Mouse (Mus musculus): ENCODE measurements around the gene Clta.

GRCm38 (mm10) chr4:44040802-44041201, 36.5 kb downstream of the Clta start:
- no peak for TF ChIP-seq MAFK (IDR thresholded peaks at IDR 0.05; ENCODE audit: insufficient read depth, low read depth, low read length)
- TF ChIP-seq CHD2 (IDR thresholded peaks at IDR 0.05; ENCODE audit: low read depth, low read length): no peak
- TF ChIP-seq HCFC1 (IDR thresholded peaks at IDR 0.05; ENCODE audit: borderline replicate concordance, insufficient read depth, low read length): no peak
